Mouse (Mus musculus) embryonic facial prominence, embryonic 14.5 days (tissue): ENCODE results near the gene Ccdc106. TPM values are rescaled to one million over a fixed set of nuclear protein-coding genes. Genes with fewer than 3 reads are reported as not detected.
"Not testable (repeated sequence)": the region's sequence is repeated elsewhere in the genome, so short reads cannot be mapped to it uniquely, and the experiment has no call there.

Experiments used
- ATAC-seq: fragments of 200-750 bp; cut with Nextera tagmentation; 2 replicates; pipeline ENCODE4 v1.8.0; 2017; ENCODE audit warnings: low read depth, moderate number of reproducible peaks, moderate TSS enrichment
- DNase-seq: peaks from one replicate; pipeline ENCODE4 v3.0.0-alpha.2; 2015; ENCODE audit warnings: low spot score
- H3K27ac ChIP-seq: fragments of 300-500 bp; sonication (generic); replicated peaks from 2 replicates; pipeline ENCODE4 v1.5.1; 2014; ENCODE audit warnings: low read depth, mild to moderate bottlenecking, low read length, moderate library complexity
- H3K27me3 ChIP-seq: fragments of 300-500 bp; sonication (generic); replicated peaks from 2 replicates; pipeline ENCODE4 v1.6.1; 2014; ENCODE audit warnings: low read length; ENCODE audit not compliant: control insufficient read depth, insufficient read depth
- H3K36me3 ChIP-seq: fragments of 300-500 bp; sonication (generic); 2 replicates; pipeline ENCODE4 v1.6.1; 2014; ENCODE audit warnings: low read length, mixed read lengths; ENCODE audit not compliant: control insufficient read depth, insufficient read depth
- H3K4me1 ChIP-seq: fragments of 300-500 bp; sonication (generic); 2 replicates; pipeline ENCODE4 v1.6.1; 2014; ENCODE audit warnings: antibody characterized with exemption, low read length; ENCODE audit not compliant: control insufficient read depth, insufficient read depth
- H3K4me2 ChIP-seq: fragments of 300-500 bp; sonication (generic); 2 replicates; pipeline ENCODE4 v1.6.1; 2014; ENCODE audit warnings: low read depth, mild to moderate bottlenecking, low read length, moderate library complexity, mixed read lengths
- H3K4me3 ChIP-seq: fragments of 300-500 bp; sonication (generic); 2 replicates; pipeline ENCODE4 v1.5.1; 2014; ENCODE audit warnings: low read depth, mild to moderate bottlenecking, low read length
- H3K9ac ChIP-seq: fragments of 300-500 bp; sonication (generic); 2 replicates; pipeline ENCODE4 v1.6.1; 2014; ENCODE audit warnings: low read depth, mild to moderate bottlenecking, low read length, moderate library complexity, mixed read lengths
- H3K9me3 ChIP-seq: fragments of 300-500 bp; sonication (generic); 2 replicates; pipeline ENCODE4 v1.6.1; 2016; ENCODE audit warnings: low read length; ENCODE audit not compliant: control insufficient read depth
- WGBS: fragments of 180-500 bp; shearing (Covaris S2); extraction: QIAGEN DNeasy Blood & Tissue Kit; methylation state at CpG from one replicate; pipeline ENCODE4 v1.1.7; 2014; 5-methylcytosine and 5-hydroxymethylcytosine counted together
- polyA plus RNA-seq: library from polyadenylated mRNA; unstranded; fragments of >200 nt; fragmentation: Nextera tagmentation; extraction: Ambion mirVana; gene quantifications from 2 replicates; pipeline ENCODE4 v1.2.1, GENCODE M21; 2014

Gene Ccdc106
- polyA plus RNA-seq, 1 experiment from 2014 or later: 21.6 TPM

DNA sequence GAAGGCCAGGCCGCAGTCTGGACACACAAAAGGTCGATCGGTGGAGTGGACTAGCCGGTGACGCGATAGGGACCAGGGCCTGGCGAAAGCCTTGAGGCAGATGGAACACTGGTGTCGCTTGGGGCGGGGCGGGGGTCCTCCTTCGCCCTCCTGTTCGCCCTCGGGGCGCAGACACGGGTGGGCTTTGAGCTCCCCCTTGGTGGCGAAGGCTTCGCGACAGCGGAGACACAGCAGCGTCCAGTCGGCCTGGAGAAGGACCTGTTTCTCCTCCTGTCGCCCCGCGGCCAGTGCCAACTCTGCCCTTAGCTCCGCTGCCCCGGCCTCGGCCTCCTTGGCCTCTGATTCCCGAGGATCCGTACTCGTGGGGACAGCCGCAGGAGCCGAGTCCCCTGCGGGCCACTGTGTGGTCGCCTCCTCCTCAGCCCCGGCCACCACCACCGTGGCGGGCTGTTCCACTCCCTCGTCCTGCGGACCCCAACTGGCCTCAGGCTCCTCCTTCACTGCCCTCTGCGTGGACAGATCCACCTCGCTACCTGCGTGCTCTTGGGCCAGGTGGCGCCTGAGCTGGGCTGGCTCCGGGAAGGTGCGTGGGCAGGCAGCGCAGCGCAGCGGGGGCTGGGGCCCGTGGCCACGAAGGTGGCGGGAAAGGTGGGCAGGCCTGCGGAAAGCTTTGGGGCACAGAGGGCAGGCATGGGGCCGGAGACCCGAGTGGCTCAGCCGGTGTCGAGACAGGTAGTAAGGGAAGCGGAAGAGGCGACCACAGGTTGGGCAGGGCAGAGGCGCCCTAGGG, 26.2 kb upstream of the Ccdc106 start:
- ATAC-seq: no peak
- peak overlapping the region; percentile 86; the same call in 1 of the 2 replicates for H3K9ac ChIP-seq

GRCm38 (mm10) chr7:4995268-4996002, 24.9 kb upstream of the Ccdc106 start:
- H3K9me3 ChIP-seq: 0 out of 2 replicates have a peak, but pooled peaks cover 8% of the 10 kb centered on the region
- peak overlapping the region; percentile 79 for H3K4me3 ChIP-seq
- H3K27me3 ChIP-seq: peaks cover 5% of the 10 kb centered on the region; the same call in 1 of the 2 replicates
- WGBS: 4% methylated on average over 16 of the region's 19 CpGs
- H3K27ac ChIP-seq: peak overlapping the region; percentile 53
- H3K9ac ChIP-seq: peak overlapping the region; percentile 86
- H3K36me3 ChIP-seq: peaks cover 31% of the 10 kb centered on the region
- ATAC-seq (no peak), DNase-seq (no peak)
- H3K4me1 ChIP-seq: peaks cover 14% of the 10 kb centered on the region
- peak overlapping the region; percentile 84 for H3K4me2 ChIP-seq

More for the DNA sequence above, 26.2 kb upstream of the Ccdc106 start:
- Histone ChIP-seq H3K4me1 (peaks cover 14% of the 10 kb centered on the region), H3K36me3 (peaks cover 31% of the 10 kb centered on the region), H3K27ac (no peak overlapping the region), H3K4me3 (peak overlapping the region; percentile 79; the same call in 1 of the 2 replicates), H3K4me2 (peak overlapping the region; percentile 84), H3K9me3 (0 out of 2 replicates have a peak, but pooled peaks cover 8% of the 10 kb centered on the region), H3K27me3 (peaks cover 5% of the 10 kb centered on the region; the same call in 1 of the 2 replicates)
- WGBS: 64% methylated on average over 42 of the region's 59 CpGs
- DNase-seq: no peak

GRCm38 (mm10) chr7:4996003-4996895, 24.1 kb upstream of the Ccdc106 start, which contains the start of gene Zfp579:
Gene Zfp579 (minus strand): TSS chr7:4996158.
- Histone ChIP-seq H3K27ac (peak within 1 kb of the TSS; percentile 64), H3K27me3 (peaks cover 5% of the 10 kb centered on the region; the same call in 1 of the 2 replicates), H3K4me3 (peak within 1 kb of the TSS; percentile 79), H3K9me3 (0 out of 2 replicates have a peak, but pooled peaks cover 4% of the 10 kb centered on the region), H3K9ac (peak within 1 kb of the TSS; percentile 86), H3K4me2 (peak within 1 kb of the TSS; percentile 84), H3K4me1 (peaks cover 14% of the 10 kb centered on the region), H3K36me3 (peaks cover 30% of the 10 kb centered on the region)
- DNase-seq (peak; percentile 93), ATAC-seq (peak; percentile 92)
- 7% methylated on average over 15 of the region's 26 CpGs for WGBS

DNA sequence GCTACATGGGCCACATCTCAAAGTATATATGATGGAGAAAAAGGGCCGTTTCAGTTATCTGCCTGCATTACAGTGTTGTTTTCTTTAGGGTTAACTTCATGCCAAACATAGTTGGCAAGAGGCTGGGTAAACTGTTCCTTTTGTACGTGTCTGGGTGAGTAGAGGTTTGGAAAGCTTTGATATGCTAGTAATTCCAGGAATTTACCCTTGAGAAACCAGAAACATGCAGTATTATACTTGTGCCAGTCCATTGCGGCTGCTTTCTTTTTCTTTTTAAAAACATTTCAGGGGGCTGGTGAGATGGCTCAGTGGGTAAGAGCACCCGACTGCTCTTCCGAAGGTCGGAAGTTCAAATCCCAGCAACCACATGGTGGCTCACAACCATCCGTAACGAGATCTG, 23.4 kb upstream of the Ccdc106 start:
- WGBS: 52% methylated on average over 6 of the region's 8 CpGs
- H3K9ac ChIP-seq: no peak overlapping the region; the same call in 1 of the 2 replicates
- no peak overlapping the region for H3K27ac ChIP-seq
- peaks cover 5% of the 10 kb centered on the region; the same call in 1 of the 2 replicates for H3K27me3 ChIP-seq
- ATAC-seq (no peak), DNase-seq (no peak)
- H3K36me3 ChIP-seq: peaks cover 23% of the 10 kb centered on the region
- H3K9me3 ChIP-seq: 0 out of 2 replicates have a peak, but pooled peaks cover 4% of the 10 kb centered on the region
- H3K4me1 ChIP-seq: peaks cover 14% of the 10 kb centered on the region
- peak overlapping the region; percentile 84 for H3K4me2 ChIP-seq
- H3K4me3 ChIP-seq: peak overlapping the region; percentile 79

DNA sequence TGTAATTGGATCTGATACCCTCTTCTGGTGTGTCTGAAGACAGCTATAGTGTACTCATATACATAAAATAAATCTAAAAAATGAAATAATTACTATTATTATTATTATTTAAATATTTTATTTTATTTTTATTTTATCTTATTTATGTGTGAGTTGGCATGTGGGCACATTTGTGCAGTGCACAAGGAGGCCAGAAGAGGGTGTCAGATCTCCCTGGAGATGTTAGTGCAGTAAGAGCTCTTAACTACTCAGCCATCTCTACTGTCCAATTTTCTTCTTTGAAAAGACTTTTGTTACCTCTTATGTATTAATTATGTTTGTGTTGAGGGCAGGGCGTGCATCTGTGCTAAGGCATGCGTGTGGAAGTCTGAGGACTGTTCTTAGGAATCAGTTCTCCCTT, 20.5 kb upstream of the Ccdc106 start:
- Histone ChIP-seq H3K4me1 (peaks cover 11% of the 10 kb centered on the region), H3K27ac (no peak overlapping the region), H3K9me3 (no peaks in the 10 kb centered on the region), H3K27me3 (no peaks in the 10 kb centered on the region), H3K4me2 (no peak overlapping the region), H3K4me3 (no peak overlapping the region), H3K36me3 (no peaks in the 10 kb centered on the region), H3K9ac (no peak overlapping the region)
- ATAC-seq (no peak), DNase-seq (no peak)
- WGBS: 71% methylated on average over 2 of the region's 2 CpGs

- not testable (repeated sequence) for H3K4me1 ChIP-seq, H3K4me2 ChIP-seq, H3K27ac ChIP-seq, ATAC-seq, H3K9ac ChIP-seq, H3K9me3 ChIP-seq, H3K4me3 ChIP-seq, DNase-seq, H3K27me3 ChIP-seq
- H3K36me3 ChIP-seq: peaks cover 15% of the 10 kb centered on the region
- 58% methylated on average over 8 of the region's 8 CpGs for WGBS
These were observed 17.5 kb upstream of the Ccdc106 start for GRCm38 (mm10) chr7:5002876-5003275.

DNA sequence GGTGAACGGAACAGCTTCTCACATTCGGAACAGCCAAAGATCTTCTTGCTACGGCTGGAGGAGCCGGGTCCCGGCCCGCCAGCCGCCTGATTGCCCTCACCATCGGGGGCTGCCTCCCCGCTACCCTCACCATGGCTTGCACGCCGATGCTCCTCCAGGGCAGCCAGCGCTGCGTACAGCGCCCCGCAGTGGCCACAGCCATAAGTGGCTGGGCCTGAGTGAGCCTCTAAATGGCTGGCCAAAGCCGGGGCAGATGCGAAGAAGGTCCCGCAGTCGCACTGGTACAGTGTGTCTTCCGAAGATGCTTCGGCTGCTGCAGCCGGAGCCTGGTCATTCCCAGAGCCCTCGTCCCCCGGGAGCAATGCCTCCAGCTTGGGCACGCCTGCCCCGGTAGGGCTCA, 12.1 kb upstream of the Ccdc106 start:
- Histone ChIP-seq H3K27ac (no peak overlapping the region), H3K4me3 (no peak overlapping the region), H3K27me3 (no peaks in the 10 kb centered on the region), H3K4me1 (no peaks in the 10 kb centered on the region), H3K4me2 (no peak overlapping the region), H3K9ac (no peak overlapping the region), H3K9me3 (no peaks in the 10 kb centered on the region), H3K36me3 (peaks cover 65% of the 10 kb centered on the region)
- WGBS: 98% methylated on average over 25 of the region's 26 CpGs
- ATAC-seq (no peak), DNase-seq (no peak)
